Mouse (Mus musculus) embryonic facial prominence, embryonic 11.5 days (tissue): ENCODE measurements at regions not wholly inside any gene's neighbourhood (a gene's known extent, or its start where the extent isn't known, plus 50 kb on each side); places are given as distances from the start of the nearest gene placed in this dataset.
A peak's percentile ranks its signal among the peaks of the same experiment; 100 is the strongest.

Experiments used
- ATAC-seq: fragments of 200-750 bp; cut with Nextera tagmentation; replicated peaks from 2 replicates; pipeline ENCODE4 v1.8.0; 2017; ENCODE audit warnings: low read depth; ENCODE audit not compliant: insufficient number of reproducible peaks, low FRiP score, low TSS enrichment
- DNase-seq: peaks from one replicate; pipeline ENCODE4 v3.0.0-alpha.2; 2015; ENCODE audit warnings: low spot score
- H3K27ac ChIP-seq: fragments of 300-500 bp; sonication (generic); replicated peaks from 2 replicates; pipeline ENCODE4 v1.5.1; 2014; ENCODE audit warnings: mild to moderate bottlenecking, low read depth, low read length, control low read depth
- H3K27me3 ChIP-seq: fragments of 300-500 bp; sonication (generic); 2 replicates; pipeline ENCODE4 v1.6.1; 2014; ENCODE audit warnings: mild to moderate bottlenecking, low read length, moderate library complexity, mixed read lengths; ENCODE audit not compliant: control insufficient read depth, insufficient read depth
- H3K36me3 ChIP-seq: fragments of 300-500 bp; sonication (generic); replicated peaks from 2 replicates; pipeline ENCODE4 v1.6.1; 2014; ENCODE audit warnings: low read depth, mild to moderate bottlenecking, low read length, moderate library complexity, mixed read lengths; ENCODE audit not compliant: control insufficient read depth, insufficient read depth
- H3K4me1 ChIP-seq: fragments of 300-500 bp; sonication (generic); 2 replicates; pipeline ENCODE4 v1.6.1; 2014; ENCODE audit warnings: low read length, mixed read lengths; ENCODE audit not compliant: control insufficient read depth, insufficient read depth
- H3K4me2 ChIP-seq: fragments of 300-500 bp; sonication (generic); 2 replicates; pipeline ENCODE4 v1.6.1; 2014; ENCODE audit warnings: low read depth, mild to moderate bottlenecking, control low read depth, low read length, moderate library complexity
- H3K4me3 ChIP-seq: fragments of 300-500 bp; sonication (generic); 2 replicates; pipeline ENCODE4 v1.5.1; 2014; ENCODE audit warnings: low read depth, low read length, control low read depth
- H3K9ac ChIP-seq: fragments of 300-500 bp; sonication (generic); replicated peaks from 2 replicates; pipeline ENCODE4 v1.6.1; 2014; ENCODE audit warnings: mild to moderate bottlenecking, control low read depth, low read length
- H3K9me3 ChIP-seq: fragments of 300-500 bp; sonication (generic); replicated peaks from 2 replicates; pipeline ENCODE4 v1.6.1; 2016; ENCODE audit warnings: mild to moderate bottlenecking, low read length, inconsistent platforms, mixed read lengths; ENCODE audit not compliant: control insufficient read depth
- WGBS: fragments of 180-500 bp; shearing (Covaris S2); extraction: QIAGEN DNeasy Blood & Tissue Kit; methylation state at CpG from one replicate; pipeline ENCODE4 v1.1.7; 2014; 5-methylcytosine and 5-hydroxymethylcytosine counted together

DNA sequence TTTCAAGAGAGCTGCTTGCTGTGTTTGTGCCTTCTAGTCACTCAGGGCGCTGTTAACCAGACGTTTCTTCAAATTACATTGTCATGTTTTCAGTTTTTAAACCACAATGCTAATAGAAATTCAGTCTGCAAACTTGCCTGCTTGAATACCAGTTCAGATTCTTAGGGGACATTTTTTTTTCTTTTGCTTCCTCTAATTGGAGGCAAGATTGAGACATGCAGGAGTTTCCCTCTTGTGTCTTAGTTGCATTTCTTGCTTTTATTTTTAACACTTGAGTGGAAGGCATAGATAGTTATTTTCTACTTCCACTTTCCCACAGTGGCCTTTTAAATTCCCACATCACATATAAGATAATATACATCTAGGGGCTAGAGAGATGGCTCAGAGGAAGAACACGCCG, 246.8 kb downstream of the Grpr start:
- Histone ChIP-seq H3K9me3 (no peaks in the 10 kb centered on the region), H3K4me1 (no peaks in the 10 kb centered on the region), H3K4me3 (no peak overlapping the region), H3K4me2 (no peak overlapping the region), H3K27ac (no peak overlapping the region), H3K27me3 (no peaks in the 10 kb centered on the region), H3K36me3 (no peaks in the 10 kb centered on the region), H3K9ac (no peak overlapping the region)
- DNase-seq: no peak
- WGBS: 78% methylated on average over 4 of the region's 4 CpGs
- no peak for ATAC-seq

DNA sequence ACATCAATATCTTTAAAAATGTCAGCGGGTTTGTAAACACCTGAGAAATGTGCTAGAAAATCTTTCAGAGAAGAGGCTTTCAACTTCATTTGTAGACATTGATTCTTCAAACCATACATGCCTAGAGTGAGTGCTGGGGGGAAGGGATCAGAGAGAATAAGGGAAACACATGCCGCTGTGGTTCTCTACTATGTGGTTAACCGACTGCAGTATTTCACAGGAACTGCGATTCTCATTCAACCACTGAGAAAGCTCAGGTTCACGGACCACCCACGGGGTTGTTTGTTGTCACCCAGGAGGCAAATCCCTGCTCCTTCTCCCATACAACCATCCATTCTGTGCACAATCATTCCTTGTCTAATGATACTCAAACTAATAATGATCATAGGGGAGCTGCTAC, 248.4 kb downstream of the Grpr start:
- Histone ChIP-seq H3K36me3 (no peaks in the 10 kb centered on the region), H3K9ac (no peak overlapping the region), H3K27ac (no peak overlapping the region), H3K4me1 (no peaks in the 10 kb centered on the region), H3K27me3 (no peaks in the 10 kb centered on the region), H3K9me3 (no peaks in the 10 kb centered on the region), H3K4me3 (no peak overlapping the region), H3K4me2 (no peak overlapping the region)
- ATAC-seq (no peak), DNase-seq (no peak)
- 84% methylated on average over 6 of the region's 6 CpGs for WGBS

DNA sequence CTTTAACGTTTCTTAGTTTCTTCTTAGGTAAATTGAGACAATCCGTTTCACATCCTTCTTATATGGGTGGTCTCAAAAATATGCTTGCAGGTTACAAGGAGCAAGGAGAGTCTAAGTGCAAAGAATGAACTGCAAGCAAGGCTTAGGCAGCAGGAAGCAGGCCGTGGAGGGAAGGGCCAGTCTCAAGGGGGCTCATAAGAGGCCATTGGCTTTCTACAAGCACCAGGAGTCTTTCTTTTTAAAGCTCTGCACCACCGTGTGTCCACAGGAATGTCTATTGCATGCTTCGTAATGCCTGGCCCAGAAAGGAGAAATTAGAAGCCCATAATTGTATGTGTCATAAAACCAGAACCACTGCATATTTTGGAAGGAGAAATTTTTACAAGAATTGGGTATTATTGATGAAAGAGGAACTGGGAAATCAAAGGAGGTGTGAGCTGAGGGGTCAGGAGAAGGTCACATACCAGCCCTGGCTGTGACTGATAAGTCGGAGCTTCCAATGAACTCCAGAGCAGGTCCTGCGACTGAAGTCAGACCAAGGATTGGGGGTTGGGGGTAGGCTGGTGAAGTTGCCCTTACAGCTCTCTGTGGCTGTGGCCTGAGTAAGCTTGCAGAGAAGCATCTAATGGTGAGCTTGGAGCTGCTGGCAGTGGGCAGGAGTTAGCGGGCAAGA, 252.4 kb downstream of the Grpr start:
- Histone ChIP-seq H3K9ac (no peak overlapping the region), H3K27ac (no peak overlapping the region), H3K36me3 (no peaks in the 10 kb centered on the region), H3K4me3 (no peak overlapping the region), H3K4me2 (no peak overlapping the region), H3K4me1 (no peaks in the 10 kb centered on the region), H3K9me3 (no peaks in the 10 kb centered on the region), H3K27me3 (no peaks in the 10 kb centered on the region)
- DNase-seq (no peak), ATAC-seq (no peak)
- 56% methylated on average over 8 of the region's 8 CpGs for WGBS

- Histone ChIP-seq H3K4me2 (no peak overlapping the region), H3K27ac (no peak overlapping the region), H3K27me3 (no peaks in the 10 kb centered on the region), H3K4me3 (no peak overlapping the region), H3K9me3 (no peaks in the 10 kb centered on the region), H3K36me3 (no peaks in the 10 kb centered on the region), H3K4me1 (no peaks in the 10 kb centered on the region), H3K9ac (no peak overlapping the region)
- DNase-seq (no peak), ATAC-seq (no peak)
- 87% methylated on average over 2 of the region's 2 CpGs for WGBS
Observed at GRCm38 (mm10) chrX:163261248-163261647, 288.2 kb downstream of the Grpr start.

DNA sequence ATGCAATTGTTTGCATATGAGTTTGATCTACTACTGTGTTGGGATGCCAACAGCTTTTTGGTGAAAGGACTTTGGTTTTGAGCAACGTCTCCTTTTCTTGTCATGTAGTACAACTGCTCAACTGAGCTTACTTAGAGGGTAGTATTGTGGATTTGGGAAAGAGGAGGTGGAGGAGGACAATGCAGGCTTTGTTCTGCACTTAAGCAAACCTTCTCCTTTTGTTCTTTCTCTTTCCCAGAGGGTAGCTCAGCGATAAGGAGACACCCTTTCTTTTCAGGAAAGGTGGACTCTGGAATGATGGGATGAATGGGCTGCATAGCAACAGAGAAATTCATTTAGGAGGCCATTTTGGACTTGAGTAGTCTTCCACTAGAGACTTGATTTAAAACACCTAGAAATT, 288.6 kb upstream of the S100g start:
- Histone ChIP-seq H3K36me3 (no peaks in the 10 kb centered on the region), H3K4me3 (no peak overlapping the region), H3K4me2 (no peak overlapping the region), H3K9ac (no peak overlapping the region), H3K27me3 (no peaks in the 10 kb centered on the region), H3K4me1 (no peaks in the 10 kb centered on the region), H3K27ac (no peak overlapping the region), H3K9me3 (no peaks in the 10 kb centered on the region)
- 26% methylated on average over 2 of the region's 2 CpGs for WGBS
- DNase-seq (no peak), ATAC-seq (no peak)

DNA sequence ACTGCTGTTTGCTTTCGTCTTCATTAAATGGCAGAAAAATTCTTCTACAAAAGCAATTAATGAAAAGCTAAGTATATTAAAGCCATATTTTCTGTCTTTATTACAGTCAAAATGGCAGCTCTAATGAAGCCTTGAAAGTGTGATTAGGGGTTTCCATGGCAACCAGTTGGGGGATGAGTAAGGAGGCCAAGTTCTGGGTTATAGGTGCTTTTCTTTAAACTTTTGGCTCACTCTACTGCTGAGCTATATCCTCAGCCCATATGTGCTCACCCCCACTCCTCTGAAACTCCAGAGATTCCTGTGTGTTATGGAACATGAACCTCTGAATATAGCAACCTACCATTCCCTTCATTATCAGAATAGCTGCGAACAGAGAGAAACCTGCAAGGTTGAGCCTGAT, 240.9 kb upstream of the S100g start:
- no peaks in the 10 kb centered on the region for H3K4me1 ChIP-seq
- WGBS: 82% methylated on average over 2 of the region's 2 CpGs
- no peaks in the 10 kb centered on the region for H3K27me3 ChIP-seq
- H3K9ac ChIP-seq: no peak overlapping the region
- ATAC-seq (no peak), DNase-seq (no peak)
- H3K4me2 ChIP-seq: no peak overlapping the region
- no peak overlapping the region for H3K4me3 ChIP-seq
- no peak overlapping the region for H3K27ac ChIP-seq
- H3K36me3 ChIP-seq: no peaks in the 10 kb centered on the region
- no peaks in the 10 kb centered on the region for H3K9me3 ChIP-seq

DNA sequence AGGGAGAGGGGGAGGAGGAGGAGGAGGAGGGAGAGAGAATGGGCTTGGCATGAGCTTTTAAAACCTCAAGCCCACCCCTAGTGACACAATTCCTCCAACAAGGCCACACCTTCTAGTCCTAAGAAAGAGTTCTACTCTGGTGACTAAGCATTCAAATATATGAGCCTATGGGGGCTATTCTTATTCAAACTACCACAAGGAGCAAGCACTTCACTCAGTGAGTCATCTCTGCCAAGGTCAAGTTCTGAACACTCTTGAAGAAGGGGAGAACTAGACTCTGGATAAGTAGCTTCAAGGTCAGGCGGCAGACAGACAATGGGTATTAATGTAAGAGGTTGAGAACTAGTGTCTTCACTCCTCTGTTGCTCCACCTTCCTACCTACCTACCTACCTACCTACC, 239.0 kb upstream of the S100g start:
- H3K4me3 ChIP-seq: no peak overlapping the region
- ATAC-seq (no peak), DNase-seq (no peak)
- WGBS: 90% methylated on average over 1 of the region's 1 CpGs
- no peaks in the 10 kb centered on the region for H3K36me3 ChIP-seq
- H3K9ac ChIP-seq: no peak overlapping the region
- no peaks in the 10 kb centered on the region for H3K27me3 ChIP-seq
- no peak overlapping the region for H3K27ac ChIP-seq
- H3K4me2 ChIP-seq: no peak overlapping the region
- no peaks in the 10 kb centered on the region for H3K9me3 ChIP-seq
- H3K4me1 ChIP-seq: no peaks in the 10 kb centered on the region

DNA sequence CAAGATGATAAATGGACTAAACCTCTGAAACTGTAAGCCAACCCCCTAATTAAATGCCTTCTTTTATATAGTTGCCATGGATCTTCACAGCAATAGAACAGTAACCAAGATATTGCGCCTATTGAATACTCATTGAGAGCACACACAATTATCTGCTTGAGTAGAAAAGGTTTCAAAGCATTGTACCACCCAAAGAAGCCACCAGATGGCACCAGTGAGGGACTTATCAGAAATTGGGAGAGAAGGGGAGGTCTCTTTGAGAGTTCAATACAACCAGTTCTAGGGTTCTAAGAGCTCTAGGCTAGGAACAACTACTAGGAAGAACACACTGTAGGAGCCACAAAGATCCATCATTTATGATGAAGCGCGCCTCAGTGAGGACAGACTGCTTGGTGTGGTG, 217.2 kb upstream of the S100g start:
- 89% methylated on average over 3 of the region's 3 CpGs for WGBS

More for the DNA sequence above, 217.2 kb upstream of the S100g start:
- Histone ChIP-seq H3K27me3 (no peaks in the 10 kb centered on the region), H3K27ac (no peak overlapping the region), H3K4me1 (no peaks in the 10 kb centered on the region), H3K4me3 (no peak overlapping the region), H3K4me2 (no peak overlapping the region), H3K9ac (no peak overlapping the region), H3K9me3 (no peaks in the 10 kb centered on the region), H3K36me3 (no peaks in the 10 kb centered on the region)
- no peak for ATAC-seq
- DNase-seq: peak; percentile 2
